Mouse (Mus musculus): ENCODE results near the gene Ccdc120.
A peak's percentile ranks its signal among the peaks of the same experiment; 100 is the strongest.

The Ccdc120 gene

GRCm38 (mm10) chrX:7688321-7688720, 62.4 kb downstream of the Ccdc120 start:
- peak; percentile 61 for DNase-seq

All from cerebellum, adult 9-11 months (tissue).